Mouse (Mus musculus) olfactory bulb, adult 2 months (tissue): ENCODE data around the gene Arid5a. TPM values are rescaled to one million over a fixed set of nuclear protein-coding genes. Genes with fewer than 3 reads are reported as not detected.
A peak's percentile ranks its signal among the peaks of the same experiment; 100 is the strongest.

Experiments used
- H3K27ac ChIP-seq: fragments of 200-500 bp; 2 replicates; pipeline ENCODE4 v1.5.1; 2012; ENCODE audit warnings: low read depth, low read length; ENCODE audit not compliant: insufficient read depth
- H3K4me1 ChIP-seq: fragments of 200-500 bp; 2 replicates; pipeline ENCODE4 v1.6.1; 2012; ENCODE audit warnings: low read length; ENCODE audit not compliant: control insufficient read depth, insufficient read depth
- H3K4me3 ChIP-seq: fragments of 200-500 bp; 2 replicates; pipeline ENCODE4 v1.5.1; 2012; ENCODE audit warnings: mild to moderate bottlenecking, low read depth, low read length, moderate library complexity; ENCODE audit not compliant: insufficient read depth
- CTCF ChIP-seq: fragments of 200-500 bp; IDR thresholded peaks from 2 replicates; pipeline ENCODE4 v1.5.1; 2012; ENCODE audit warnings: low read depth, mild to moderate bottlenecking, low read length, moderate library complexity; ENCODE audit not compliant: insufficient read depth
- POLR2A ChIP-seq: fragments of 200-500 bp; IDR thresholded peaks from 2 replicates; pipeline ENCODE4 v1.6.1; 2012; ENCODE audit warnings: mild to moderate bottlenecking, low read depth, low read length, moderate library complexity; ENCODE audit not compliant: insufficient read depth
- WGBS: fragments of 180-500 bp; shearing (Covaris S2); methylation state at CpG from one replicate; pipeline ENCODE4 v1.1.7; 2018; 5-methylcytosine and 5-hydroxymethylcytosine counted together
- polyA plus RNA-seq: library from polyadenylated mRNA; stranded (reverse); fragments of >200 nt; gene quantifications from 2 replicates; pipeline ENCODE4 v1.2.4, GENCODE M21; 2012; ENCODE audit warnings: low replicate concordance; ENCODE audit not compliant: missing spikeins, insufficient read depth, insufficient read length

The Arid5a gene
- polyA plus RNA-seq, 1 experiment = not detected

- H3K4me1 ChIP-seq = no peaks in the 10 kb centered on the region; the same call in 1 of the 2 replicates
- H3K27ac ChIP-seq = no peak overlapping the region
- 90% methylated on average over 14 of the region's 14 CpGs for WGBS
- H3K4me3 ChIP-seq = no peak overlapping the region
- TF ChIP-seq CTCF (no peak), POLR2A (no peak)
Measured at GRCm38 (mm10) chr1:36332955-36333887, 25.7 kb downstream of the Arid5a start.

- 94% methylated on average over 6 of the region's 6 CpGs for WGBS
- Histone ChIP-seq H3K27ac (no peak overlapping the region), H3K4me1 (no peaks in the 10 kb centered on the region), H3K4me3 (no peak overlapping the region)
- TF ChIP-seq CTCF (no peak), POLR2A (no peak)
Measured at GRCm38 (mm10) chr1:36342547-36342946, 35.0 kb downstream of the Arid5a start.

DNA sequence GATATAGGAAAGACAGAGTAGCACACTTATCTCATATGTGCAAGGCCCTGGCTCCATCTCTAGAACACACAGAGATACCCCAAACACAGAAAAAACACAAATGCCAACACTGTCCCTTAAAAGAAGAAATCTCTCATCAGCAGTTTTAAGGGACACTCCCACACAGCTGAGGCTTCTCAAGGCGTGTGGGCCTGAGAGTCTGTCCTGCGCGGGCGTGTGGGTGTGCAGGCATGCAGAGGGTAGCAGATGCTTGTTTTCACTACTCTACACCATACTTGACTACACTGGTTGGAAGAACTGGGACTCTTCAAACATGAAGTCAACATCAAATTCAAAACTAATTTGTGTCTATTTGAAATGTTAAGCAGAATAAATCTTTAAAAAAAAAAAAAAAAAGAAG, 44.8 kb downstream of the Arid5a start:
- H3K27ac ChIP-seq = no peak overlapping the region
- no peak overlapping the region for H3K4me3 ChIP-seq
- 53% methylated on average over 4 of the region's 4 CpGs for WGBS
- TF ChIP-seq CTCF (no peak), POLR2A (no peak)
- peaks cover 2% of the 10 kb centered on the region for H3K4me1 ChIP-seq

GRCm38 (mm10) chr1:36356955-36357695, 49.6 kb downstream of the Arid5a start:
- TF ChIP-seq POLR2A = no peak
- TF ChIP-seq CTCF = no peak
- Histone ChIP-seq H3K4me1 (peaks cover 8% of the 10 kb centered on the region), H3K27ac (no peak overlapping the region), H3K4me3 (no peak overlapping the region)
- 83% methylated on average over 5 of the region's 5 CpGs for WGBS

DNA sequence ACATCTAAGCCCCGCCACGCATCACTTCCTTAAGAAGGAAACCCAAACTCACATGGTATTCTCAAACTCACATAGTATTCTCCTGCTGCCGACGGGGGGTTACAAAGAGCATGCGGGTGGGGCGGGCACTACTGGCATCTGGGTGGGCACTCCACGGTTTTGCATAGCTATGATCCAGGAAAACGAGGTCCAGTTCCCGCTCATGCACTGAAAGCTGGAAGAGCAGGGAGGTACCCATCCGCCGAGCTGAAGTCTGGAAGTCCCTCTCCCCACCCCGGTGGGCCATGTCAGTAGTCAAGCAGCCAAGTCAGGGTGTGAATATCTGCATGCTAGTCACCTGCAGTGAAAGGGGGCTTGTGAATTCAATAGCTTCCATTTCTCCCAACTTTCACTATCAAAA, 60.2 kb downstream of the Arid5a start:
- 9% methylated on average over 12 of the region's 12 CpGs for WGBS
- H3K27ac ChIP-seq = no peak overlapping the region
- peaks cover 6% of the 10 kb centered on the region for H3K4me1 ChIP-seq
- H3K4me3 ChIP-seq = peak overlapping the region; percentile 76
- TF ChIP-seq POLR2A = no peak

DNA sequence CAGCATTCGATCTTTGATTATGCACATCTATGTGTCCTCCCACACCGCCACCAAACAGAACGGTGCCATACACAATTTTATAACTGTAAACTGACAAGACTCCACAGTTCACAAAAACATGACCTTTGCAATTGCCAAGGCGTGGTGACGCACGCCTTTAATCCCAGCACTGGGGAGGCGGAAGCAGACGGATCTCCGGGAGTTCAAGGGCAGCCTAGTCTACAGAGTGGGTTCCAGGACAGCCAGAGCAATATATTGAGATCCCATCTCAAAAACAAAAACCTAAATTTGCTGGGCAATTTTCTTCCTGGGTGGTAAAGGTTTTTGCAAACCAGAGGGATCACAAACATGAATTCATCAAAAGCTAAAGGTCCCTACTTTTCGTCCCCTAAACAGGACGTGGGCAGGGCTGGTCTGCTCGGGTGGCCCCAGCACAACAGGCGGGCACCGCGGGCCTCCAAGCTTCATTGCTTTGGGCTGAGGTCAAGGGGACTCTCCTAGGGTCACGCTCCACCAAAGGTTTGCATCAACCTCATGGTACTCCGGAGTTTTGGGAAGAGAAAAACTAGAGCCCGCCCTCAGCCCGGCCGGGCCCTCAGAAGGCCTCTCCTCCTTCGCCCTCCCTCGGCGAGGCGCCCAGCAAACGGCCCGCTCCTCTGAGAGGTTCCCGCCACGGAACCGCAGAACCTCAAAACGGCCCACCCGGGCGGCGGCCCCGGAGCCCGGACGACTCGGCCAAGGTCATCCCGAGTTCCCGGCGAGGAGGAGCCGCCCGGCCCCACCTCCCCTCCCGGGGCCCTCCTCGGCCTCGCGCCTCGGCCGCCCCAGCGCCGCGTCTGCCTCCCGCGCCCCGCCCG, 60.8 kb downstream of the Arid5a start:
- TF ChIP-seq POLR2A = no peak
- TF ChIP-seq CTCF = no peak
- H3K4me3 ChIP-seq = peak overlapping the region; percentile 76
- 1% methylated on average over 55 of the region's 55 CpGs for WGBS
- peaks cover 6% of the 10 kb centered on the region for H3K4me1 ChIP-seq
- no peak overlapping the region for H3K27ac ChIP-seq

GRCm38 (mm10) chr1:36368969-36369645, 61.6 kb downstream of the Arid5a start, which contains the start of gene Kansl3:
Gene Kansl3 (minus strand): TSS chr1:36369181.
- TF ChIP-seq CTCF (no peak), POLR2A (peak; percentile 82)
- peaks cover 6% of the 10 kb centered on the region for H3K4me1 ChIP-seq
- H3K27ac ChIP-seq = no peak within 1 kb of the TSS
- 3% methylated on average over 61 of the region's 61 CpGs for WGBS
- peak within 1 kb of the TSS; percentile 76 for H3K4me3 ChIP-seq

- TF ChIP-seq CTCF (no peak), POLR2A (no peak)
- H3K4me3 ChIP-seq = no peak overlapping the region
- H3K27ac ChIP-seq = no peak overlapping the region
- peaks cover 6% of the 10 kb centered on the region for H3K4me1 ChIP-seq
- 53% methylated on average over 6 of the region's 6 CpGs for WGBS
Measured at GRCm38 (mm10) chr1:36370918-36371317, 63.4 kb downstream of the Arid5a start.
